Mouse (Mus musculus): ENCODE results near the gene Tubb5.
A peak's percentile ranks its signal among the peaks of the same experiment; 100 is the strongest.

Tubb5 gene

DNA sequence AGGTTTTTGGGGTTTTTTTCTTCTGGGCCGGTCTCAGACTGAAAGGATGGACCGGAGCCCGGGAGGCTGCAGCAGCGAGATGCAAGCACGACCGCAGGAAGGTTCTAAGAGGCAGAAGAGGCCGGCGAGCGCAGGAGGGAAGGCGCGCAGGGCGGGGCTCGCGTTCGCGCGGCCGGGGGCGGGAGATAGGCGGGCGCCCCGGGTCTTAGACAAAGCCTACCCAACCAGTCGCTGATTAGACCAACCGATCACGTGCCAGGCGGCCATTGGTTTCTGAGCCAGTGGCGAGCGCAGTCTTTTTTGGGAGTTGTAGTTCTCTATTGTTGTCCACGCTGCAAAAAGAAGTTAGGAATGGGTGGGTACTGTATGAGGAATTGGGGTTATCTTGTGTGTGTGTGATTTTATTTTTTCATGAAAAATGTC, at the start of gene Tubb5:
Gene Tubb5 (minus strand): TSS at position 185 of the 423 bp plus-strand sequence.
- DNase-seq (ENCODE audit: low read depth), result peak; percentile 99

DNA sequence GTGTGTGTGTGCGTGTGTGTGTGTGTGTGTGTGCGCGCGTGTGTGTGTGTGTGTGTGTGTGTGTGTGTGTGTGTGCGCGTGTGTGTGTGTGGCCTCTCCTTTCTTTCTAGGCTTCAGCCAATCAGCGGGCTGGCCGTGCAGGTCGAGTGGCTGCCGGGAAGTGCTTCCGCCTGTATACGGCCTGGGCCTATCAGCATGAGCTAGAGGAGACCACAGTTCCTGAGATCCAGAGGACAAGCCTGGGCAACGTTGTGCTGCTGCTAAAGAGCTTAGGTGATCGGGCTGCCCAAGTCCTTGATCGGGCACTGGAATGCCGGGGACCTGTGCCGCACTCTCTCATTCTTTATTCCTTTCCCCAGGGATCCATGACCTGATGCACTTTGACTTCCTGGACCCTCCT, 49.6 kb upstream of the Tubb5 start:
- DNase-seq (ENCODE audit: low read depth), result no peak

DNA sequence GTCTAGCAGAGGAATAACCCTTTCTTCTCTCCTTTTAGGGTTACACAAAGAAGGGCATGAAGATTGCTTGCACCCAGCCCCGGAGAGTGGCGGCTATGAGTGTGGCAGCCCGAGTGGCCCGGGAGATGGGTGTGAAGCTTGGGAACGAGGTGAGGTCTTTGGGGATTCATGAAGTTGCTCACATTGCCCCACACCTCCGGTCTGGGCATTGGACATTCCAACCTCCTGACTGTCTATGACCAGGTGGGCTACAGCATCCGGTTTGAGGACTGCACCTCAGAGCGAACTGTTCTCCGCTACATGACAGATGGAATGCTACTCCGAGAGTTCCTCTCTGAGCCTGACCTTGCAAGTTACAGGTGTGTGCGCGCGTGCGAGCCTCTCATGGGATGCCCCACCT, 45.7 kb upstream of the Tubb5 start:
- DNase-seq (ENCODE audit: low read depth), result no peak

DNA sequence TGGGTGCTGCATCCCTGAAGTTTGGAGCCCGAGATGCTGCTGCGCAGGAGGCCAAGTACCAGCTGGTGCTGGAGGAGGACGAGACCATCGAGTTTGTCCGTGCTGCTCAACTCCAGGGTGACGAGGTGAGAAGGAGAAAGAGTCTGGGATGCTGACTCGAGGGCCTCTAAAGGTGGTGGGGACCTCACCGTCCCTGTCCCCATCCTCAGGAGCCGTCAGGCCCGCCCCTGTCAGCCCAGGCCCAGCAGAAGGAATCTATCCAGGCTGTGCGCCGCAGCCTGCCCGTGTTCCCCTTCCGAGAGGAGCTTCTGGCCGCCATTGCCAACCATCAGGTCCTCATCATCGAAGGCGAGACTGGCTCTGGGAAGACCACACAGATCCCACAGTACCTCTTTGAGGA, 44.8 kb upstream of the Tubb5 start:
- DNase-seq (ENCODE audit: low read depth), result no peak

DNA sequence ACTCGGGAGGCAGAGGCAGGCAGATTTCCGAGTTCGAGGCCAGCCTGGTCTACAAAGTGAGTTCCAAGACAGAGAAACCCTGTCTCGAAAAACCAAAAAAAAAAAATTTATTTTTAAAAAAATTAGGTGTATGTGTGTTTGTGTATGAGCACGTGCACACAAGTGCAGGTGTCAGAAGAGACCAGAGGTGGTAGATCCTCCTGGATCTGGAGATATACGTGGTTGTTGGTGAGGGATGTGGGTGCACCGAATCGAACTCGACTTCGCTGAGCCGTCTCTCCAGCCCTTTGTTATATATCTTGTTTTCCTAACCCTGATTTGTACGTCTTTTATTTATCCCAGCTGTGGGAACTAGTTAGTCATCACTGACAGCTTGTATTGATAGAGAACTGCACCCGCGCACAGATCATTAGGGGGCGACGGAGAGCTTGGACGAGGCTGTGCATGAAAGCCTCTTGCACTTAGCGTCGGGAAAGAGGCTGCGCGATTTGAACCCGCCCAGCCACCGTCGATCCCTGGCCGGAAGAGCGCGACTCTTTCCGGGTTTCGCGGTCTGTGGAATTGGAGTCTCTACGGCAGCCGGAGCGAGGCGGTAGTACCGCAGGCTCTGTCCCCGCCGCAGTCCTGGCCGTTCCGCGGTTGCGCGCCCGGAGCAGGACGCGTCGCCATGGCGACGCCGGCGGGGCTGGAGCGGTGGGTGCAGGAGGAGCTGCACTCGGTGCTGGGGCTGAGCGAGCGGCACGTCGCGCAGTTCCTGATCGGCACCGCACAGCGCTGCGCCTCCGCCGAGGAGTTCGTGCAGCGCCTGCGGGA, 41.3 kb upstream of the Tubb5 start, which contains the start of gene Dhx16:
Gene Dhx16 (plus strand): TSS at position 575 of the 813 bp plus-strand sequence.
- DNase-seq (ENCODE audit: low read depth), result peak; percentile 99

DNA sequence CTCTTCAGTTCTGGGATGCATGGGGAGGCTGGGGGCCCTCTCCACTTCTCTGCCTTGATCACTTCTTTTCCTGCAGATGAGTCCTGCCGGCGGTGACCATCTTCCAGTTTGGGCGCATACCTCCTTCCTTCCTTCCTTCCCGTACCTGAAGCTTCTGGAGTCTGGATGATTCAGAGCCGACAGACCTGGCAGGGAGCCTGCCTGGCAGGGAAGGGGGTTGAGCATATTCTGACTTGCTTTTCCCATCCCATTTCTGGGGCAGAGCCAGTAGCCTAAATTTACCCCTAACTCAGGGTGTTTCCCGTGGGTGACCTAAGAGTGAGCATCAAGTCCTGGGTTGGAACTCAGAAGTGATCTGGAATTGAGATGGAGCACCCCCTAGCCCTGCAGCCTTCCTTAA, 36.6 kb upstream of the Tubb5 start:
- peak; percentile 70 for DNase-seq (ENCODE audit: low read depth)

DNA sequence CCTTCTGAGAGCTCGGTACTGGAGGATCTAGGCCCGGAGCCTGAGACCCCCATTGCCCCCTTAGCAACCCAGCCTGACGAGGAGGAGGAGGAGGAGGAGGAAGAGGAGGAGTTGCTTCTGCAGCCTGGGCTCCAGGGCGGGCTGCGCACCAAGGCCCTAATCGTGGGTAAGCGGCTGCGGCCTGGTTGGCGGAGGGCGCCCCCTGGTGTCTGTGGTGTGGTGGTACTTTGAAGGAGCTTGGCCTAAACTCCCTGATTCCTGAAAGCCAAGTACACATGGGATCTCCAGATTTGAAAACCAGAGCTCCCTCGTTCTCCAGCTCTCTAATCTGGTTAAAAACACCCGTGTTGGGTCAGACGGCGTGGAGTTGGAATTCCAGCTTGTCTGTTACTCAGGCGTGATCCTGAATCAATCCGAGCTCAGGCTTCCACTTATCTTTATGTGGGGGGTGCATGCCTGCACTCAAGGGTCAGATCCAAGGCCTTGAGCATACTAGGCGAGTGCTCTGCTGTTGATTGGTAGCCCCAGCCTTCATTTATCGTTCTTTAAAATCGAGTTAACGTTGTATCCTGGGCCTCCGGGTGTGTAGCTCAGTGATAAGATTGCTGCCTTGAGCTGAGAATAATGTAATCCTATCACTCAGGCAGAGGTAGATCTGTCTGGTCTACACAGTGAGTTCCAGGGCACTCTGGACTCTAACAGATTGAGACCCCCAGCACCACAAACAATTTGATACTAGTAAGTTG, 35.8 kb upstream of the Tubb5 start:
- DNase-seq (ENCODE audit: low read depth), result peak; percentile 95

DNA sequence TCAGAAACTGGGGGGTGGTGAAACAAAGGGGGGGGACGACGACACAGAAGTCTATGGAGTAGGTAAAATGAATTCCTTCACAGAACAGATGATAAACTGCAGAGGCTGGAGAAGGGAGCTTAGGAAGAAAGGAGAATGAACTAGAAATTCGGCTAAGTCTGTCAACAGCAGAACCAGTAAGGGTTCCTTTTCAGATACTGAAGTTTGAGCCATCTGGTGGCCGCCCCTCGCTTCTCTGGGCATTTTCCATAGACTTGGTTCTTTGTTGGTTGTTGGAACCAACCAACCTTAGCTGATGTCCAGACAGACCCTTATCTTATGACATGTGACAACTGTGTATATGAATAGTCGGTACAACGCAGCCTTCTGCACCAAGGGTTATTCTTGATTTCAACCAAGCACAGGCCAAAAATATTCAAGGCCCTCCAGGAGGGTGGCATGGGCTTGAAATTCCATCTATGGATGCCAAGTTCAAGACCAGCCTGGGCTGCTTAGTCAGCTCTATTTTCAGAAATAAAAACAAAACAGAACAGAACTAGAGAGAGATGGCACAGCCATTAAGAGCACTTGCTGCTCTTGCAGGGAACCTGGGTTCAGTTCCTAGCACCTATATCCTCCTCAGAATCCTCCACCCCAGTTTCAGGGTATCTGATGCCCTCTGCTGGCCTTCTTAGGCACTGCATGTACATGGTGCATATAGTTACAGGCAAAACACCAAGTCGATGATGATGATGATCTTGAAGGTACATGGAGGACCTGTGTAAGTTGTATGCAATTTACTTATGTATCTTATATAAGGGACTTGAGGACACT, 33.0 kb upstream of the Tubb5 start:
- peak; percentile 67 for DNase-seq (ENCODE audit: low read depth)

DNA sequence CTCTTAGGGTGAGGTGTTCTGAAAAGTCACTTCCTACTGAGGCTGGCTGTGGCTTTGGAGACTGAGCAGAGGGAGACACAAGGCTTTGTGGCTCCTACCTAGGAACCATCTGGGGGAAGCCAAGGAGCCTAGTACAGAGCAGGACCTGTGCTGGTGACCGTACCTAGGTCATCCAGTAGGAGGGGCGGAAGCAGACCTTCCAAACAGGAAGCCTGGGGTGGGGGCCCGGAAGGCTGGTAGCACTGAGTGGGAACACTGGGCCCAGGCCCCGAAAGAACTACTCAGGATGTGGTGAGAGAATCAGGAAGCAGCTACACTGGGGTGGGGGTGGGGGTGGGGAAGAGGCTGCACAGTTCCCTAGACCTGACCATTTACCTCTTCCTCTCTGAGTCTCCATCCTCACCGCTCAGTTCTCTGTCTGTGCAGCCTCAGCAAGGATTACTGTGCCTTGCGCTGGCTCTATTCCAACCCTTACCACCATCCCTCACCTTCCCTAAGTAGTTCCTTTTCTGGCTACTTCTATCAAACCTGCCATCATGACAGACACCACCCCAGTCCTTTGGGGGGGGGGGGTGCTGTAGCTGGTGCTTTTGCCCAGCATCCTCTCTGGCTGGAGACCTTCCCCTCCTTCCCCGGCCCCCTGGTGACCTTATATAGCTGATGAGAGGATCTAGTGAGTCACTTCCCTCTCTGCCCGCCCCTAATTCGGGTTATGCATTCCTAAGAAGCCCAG, 32.2 kb upstream of the Tubb5 start:
- peak; percentile 90 for DNase-seq (ENCODE audit: low read depth)

DNA sequence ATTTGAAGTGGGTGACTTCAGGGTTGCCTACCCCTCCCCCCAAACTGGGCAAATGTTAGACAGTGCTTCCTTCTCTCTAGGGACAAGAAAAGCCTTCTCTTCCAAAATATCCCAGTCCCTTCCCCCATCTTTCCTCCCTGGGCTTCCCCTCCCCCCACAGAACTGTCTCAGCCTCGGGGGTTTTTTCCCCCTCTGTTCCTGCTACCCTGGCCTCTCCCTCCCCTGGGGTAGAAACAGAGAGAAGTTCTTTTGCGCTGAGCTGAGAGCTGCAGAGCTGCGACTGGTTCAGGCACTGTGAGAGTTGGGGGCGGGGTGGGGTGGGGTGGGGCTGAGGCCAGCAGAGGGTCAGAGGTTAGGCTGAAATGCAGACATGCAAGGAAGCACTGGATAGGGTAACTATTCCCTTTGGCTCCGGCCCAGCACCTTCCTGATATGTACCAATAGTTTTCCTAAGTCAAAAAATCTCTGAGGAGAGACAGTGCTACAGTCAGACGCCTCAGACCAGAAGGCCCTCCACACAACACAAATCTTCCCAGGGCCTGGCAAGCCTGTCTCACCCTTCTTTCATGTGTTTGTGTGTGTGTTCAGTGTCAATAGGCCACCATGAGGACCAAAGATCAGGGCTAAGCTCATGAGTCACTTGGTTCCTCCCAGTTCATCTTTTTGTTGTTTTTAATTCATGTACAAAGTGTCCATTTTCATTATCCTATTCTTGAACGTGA, 31.4 kb upstream of the Tubb5 start:
- DNase-seq (ENCODE audit: low read depth), result peak; percentile 85

DNA sequence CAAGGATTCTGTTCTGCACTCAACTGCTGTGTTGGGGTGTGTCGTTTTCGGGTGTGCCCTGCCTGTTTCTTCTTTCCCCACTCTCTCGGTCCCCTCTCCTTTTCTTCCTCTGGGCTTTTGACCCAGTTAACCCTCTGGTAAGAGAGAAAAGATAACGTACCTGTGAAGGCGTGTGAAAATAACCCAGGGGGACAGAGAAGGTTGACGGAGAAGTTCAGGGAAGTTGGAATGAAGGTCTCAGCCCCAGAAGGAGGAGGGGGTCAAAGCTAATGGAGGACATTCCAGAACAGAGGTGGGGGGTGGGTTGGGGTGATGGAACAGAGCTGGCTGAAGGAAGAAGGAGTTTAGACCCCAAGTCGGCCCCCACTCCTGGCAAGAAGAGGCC, 30.8 kb upstream of the Tubb5 start:
- no peak for DNase-seq (ENCODE audit: low read depth)

DNA sequence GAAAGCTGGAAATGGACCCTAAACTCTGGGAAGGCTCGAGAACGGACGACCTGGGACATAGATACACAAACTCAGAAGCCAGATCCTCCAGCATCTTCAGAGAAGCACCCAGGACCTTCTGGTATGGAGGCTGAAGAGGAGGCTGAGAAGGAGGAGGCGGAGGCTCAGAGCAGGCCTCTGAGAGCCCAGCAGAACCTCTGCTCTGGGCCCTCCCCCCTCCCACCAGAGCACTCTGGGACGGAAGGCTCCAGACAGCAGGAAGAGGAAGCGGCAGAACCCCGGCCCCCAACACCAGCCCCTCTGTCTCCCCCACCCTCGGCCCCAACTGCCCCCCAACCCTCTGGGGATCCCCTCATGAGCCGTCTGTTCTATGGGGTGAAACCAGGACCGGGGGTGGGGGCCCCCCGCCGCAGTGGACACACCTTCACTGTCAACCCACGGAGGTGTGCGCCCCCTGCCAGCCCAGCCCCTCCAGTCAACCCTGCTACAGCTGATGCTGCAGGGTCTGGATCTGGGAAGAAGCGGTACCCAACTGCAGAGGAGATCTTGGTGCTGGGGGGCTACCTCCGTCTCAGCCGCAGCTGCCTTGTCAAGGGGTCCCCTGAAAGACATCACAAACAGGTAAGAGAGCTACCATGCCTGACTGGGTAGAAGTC, 30.2 kb upstream of the Tubb5 start:
- peak; percentile 69 for DNase-seq (ENCODE audit: low read depth)

DNA sequence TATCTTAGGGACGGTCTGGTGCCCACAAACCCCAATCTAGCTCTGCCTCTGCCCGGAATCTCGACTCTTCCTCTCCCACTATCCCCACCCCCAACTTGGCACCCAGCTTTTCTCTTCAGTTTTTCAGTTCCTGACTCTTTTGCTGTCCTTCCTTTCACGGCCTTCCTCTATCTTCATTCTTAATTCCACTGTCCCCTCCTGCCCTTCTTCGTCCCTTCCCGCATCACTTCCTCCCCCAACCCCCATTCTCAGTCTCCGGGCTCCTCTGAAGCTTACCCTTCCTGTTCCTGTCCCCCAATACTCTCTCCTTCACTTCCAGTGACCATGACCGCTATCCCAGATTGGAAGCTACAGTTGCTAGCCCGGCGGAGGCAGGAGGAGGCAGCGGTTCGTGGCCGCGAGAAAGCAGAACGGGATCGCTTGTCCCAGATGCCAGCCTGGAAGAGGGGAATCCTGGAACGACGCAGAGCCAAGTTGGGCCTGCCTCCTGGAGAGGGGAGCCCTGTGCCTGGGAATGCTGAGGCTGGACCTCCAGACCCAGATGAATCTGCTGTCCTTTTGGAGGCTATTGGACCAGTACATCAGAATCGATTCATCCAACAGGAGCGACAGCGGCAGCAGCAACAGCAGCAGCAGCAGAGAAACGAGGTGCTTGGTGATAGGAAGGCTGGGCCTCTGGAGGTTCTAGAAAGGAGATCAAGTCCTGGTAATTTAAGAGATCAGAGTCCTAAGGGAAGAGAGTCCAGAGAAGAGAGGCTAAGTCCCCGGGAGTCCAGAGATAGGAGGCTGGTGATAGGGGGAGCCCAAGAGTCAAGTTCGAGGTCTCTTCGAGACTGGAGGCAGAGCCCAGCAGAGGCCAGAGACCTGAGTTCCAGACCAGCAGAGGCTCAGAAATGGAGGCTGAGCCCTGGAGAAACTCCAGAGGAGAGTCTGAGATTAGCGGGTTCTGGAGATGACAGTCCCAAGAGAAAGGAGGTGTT, 29.1 kb upstream of the Tubb5 start:
- peak; percentile 80 for DNase-seq (ENCODE audit: low read depth)

DNA sequence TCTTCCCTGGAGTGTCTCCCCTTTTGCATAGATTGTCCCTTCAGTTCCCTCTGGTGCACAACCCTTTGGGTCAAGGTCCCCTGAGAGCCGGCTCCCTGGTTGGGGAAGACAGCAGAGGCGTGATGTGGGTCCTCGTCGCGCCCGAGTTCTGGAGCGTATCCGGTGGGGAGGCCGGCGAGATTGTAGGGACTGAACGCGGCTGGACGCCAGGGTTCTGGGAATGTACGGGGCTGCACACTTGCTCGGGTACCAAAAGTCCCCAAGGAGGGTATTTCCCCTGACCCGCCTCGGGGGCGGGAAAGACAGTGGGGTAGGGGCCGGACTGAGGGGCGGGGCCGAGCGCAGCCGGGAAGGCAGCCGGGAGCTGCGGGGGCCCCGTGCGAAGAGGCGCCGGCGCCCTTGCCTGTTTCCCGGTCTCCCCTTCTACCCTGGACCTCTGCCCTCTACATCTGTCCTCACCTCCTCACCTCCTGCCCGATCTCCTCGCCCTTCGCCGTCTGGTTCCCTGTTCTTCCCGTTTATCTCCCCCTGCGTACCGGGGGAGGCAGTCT, 28.2 kb upstream of the Tubb5 start:
- peak; percentile 80 for DNase-seq (ENCODE audit: low read depth)

DNA sequence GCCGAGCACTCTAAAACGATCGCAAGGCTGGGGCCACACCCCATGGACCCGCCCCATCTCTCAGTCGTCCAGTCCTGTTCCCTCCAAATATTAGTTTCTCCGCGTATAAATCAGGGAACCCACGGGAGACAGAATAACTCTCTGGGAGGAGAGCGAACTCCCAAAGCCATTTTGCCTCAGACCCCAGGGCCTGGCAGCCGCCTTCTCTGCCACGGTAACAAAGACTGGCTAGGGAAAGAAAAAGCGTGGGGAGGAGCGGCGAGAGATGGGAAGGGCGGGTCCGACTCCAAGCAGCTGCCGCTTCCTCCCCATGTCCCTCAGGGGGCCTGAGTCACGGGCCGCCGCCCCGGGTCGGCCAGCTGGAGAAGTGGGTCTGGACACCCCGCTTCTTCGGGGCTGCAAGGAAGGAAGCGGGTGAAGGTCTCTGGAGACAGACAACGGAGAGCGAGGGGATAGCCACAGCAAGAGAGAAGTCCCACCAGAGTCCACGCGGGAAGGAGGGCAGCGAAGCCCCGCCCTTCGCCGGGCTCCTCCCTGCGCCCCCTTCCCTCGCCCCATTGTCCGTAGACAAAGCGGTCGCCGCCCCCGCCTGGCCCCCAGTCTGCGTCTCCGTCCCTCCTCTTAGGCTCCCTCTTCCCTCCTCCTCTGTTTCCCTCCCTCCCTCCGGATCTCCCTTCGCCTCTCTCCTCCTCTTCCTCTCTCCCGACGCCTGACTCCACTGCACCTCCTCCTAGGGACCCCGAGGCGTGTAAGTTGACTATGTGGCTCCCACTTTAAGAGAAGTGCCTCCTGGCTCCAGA, 27.6 kb upstream of the Tubb5 start, which contains the start of gene Ppp1r18:
Gene Ppp1r18 (plus strand): TSS at position 113 of the 800 bp plus-strand sequence.
- peak; percentile 88 for DNase-seq (ENCODE audit: low read depth)

DNA sequence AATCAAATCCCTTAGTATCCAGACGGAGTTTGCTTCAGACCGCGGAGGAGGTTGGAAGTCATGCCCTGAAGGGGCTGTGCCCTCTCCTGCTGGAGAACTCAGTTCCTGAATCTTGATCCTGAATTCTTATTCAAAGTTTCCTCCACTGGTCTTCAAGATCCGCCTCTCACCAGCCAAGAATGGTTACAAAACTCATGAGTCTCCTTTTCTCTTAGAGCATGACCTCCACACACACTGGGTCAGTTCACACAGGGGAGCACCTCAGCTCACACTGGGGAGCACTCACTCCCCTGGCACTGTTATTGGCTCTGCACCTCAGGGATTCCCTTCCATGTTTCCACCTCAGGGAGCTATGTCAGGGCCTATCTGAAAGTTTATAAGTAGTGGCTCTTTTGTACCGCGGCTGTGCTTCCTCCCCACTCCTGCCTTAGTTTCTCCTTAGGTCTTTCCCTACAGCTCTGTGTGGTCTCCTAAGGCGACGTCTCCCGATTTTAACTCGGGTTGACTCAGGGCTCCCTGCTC, 26.8 kb upstream of the Tubb5 start:
- peak; percentile 48 for DNase-seq (ENCODE audit: low read depth)

DNA sequence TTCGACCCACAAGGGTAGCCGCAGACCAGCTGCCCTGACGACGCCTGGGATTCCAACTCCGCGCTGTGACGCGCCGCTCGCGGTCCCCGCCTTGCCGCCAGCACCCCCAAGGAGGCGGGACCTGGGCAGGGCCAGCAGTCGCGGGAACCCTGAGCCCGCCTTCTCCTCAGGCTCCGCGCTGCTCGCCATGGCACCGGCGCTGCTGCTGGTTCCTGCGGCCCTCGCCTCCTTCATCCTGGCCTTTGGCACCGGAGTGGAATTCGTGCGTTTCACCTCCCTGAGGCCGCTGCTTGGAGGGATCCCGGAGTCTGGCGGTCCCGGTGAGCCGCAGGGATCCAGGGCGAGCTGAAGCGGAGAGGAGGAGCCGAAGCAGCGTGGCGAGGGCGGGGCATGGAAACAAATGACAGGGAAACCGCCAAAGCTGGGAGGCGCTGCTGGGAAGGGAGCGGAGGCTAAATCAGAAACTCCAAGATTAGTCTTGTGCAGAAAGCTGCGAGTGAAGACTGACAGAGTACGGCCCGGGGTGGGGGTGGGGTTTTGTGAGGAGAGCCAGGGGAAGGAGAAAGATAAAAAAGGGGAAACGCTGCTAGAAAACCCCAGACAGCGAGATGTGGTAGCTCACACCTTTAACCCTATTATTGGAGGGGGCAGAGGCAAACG, 23.2 kb upstream of the Tubb5 start, which contains the start of gene Nrm:
Gene Nrm (plus strand): TSS at position 121 of the 660 bp plus-strand sequence.
- DNase-seq (ENCODE audit: low read depth), result peak; percentile 95

Data from NIH3T3 (cell line).